Mouse (Mus musculus) G1E (cell line): ENCODE measurements around the gene Nlrp2. TPM values are rescaled to one million over a fixed set of nuclear protein-coding genes. Genes with fewer than 3 reads are reported as not detected.

Experiments used
- ATAC-seq: 2 replicates; pipeline ENCODE4 v1.8.0; 2016; ENCODE audit warnings: mild to moderate bottlenecking; ENCODE audit not compliant: insufficient number of reproducible peaks, poor library complexity, low FRiP score, severe bottlenecking; ENCODE audit errors: extremely low read depth
- DNase-seq: peaks from one replicate; pipeline ENCODE4 v3.0.0; 2012; ENCODE audit warnings: low spot score
- H3K27me3 ChIP-seq: 2 replicates; pipeline ENCODE4 v1.6.1; 2012; ENCODE audit warnings: mild to moderate bottlenecking, low read length, inconsistent platforms; ENCODE audit not compliant: insufficient read depth
- H3K36me3 ChIP-seq: replicated peaks from 2 replicates; pipeline ENCODE3; 2012; ENCODE audit warnings: mild to moderate bottlenecking, inconsistent platforms
- H3K4me1 ChIP-seq: 2 replicates; pipeline ENCODE4 v1.6.1; 2012; ENCODE audit warnings: low read depth, low read length, inconsistent platforms, mixed read lengths; ENCODE audit not compliant: insufficient read depth
- H3K4me3 ChIP-seq: 2 replicates; pipeline ENCODE4 v1.5.1; 2012; ENCODE audit warnings: low read depth, mild to moderate bottlenecking, inconsistent platforms, low read length, moderate library complexity, mixed read lengths
- H3K9me3 ChIP-seq: replicated peaks from 2 replicates; pipeline ENCODE4 v1.6.1; 2012; ENCODE audit warnings: inconsistent platforms
- CTCF ChIP-seq: IDR thresholded peaks from 2 replicates; pipeline ENCODE4 v1.5.1; 2012; ENCODE audit warnings: low read depth, low read length, inconsistent platforms, mixed read lengths
- GATA1 ChIP-seq: IDR thresholded peaks from 2 replicates; pipeline ENCODE4 v1.6.1; 2012; ENCODE audit warnings: borderline replicate concordance, low read length, inconsistent platforms, mixed read lengths
- GATA2 ChIP-seq: IDR thresholded peaks from 2 replicates; pipeline ENCODE4 v1.6.1; 2012; ENCODE audit warnings: low read depth, low read length, inconsistent platforms, borderline replicate concordance
- POLR2AphosphoS5 ChIP-seq: IDR thresholded peaks from 2 replicates; pipeline ENCODE4 v1.6.1; 2012; ENCODE audit warnings: low read depth, low read length, inconsistent platforms; ENCODE audit not compliant: insufficient replicate concordance
- TAL1 ChIP-seq: conservative IDR thresholded peaks from 2 replicates; pipeline ENCODE4 v1.6.1; 2012; ENCODE audit warnings: low read depth, low read length, inconsistent platforms, mixed read lengths
- polyA plus RNA-seq: library from polyadenylated mRNA; stranded (reverse); fragments of >175 nt; gene quantifications from 2 replicates; pipeline ENCODE4 v1.2.3, GENCODE M21; 2012
- total RNA-seq, 2 experiments: library from RNA; stranded (forward) in 1 of 2; stranded (reverse) in 1 of 2; fragments of 200-1000 nt in 1 of 2; fragments of >200 nt in 1 of 2; fragmentation: Nextera tagmentation in 1 of 2; gene quantifications; 2 replicates each; pipeline ENCODE4 v1.2.3; 2014 to 2017

Nlrp2 gene
- not detected in 2 replicates for total RNA-seq (2014; fragmentation: Nextera tagmentation)
- 0.05 TPM in 1 of 2 replicates, not detected in the other for total RNA-seq (2017)
- polyA plus RNA-seq = not detected in 2 replicates

DNA sequence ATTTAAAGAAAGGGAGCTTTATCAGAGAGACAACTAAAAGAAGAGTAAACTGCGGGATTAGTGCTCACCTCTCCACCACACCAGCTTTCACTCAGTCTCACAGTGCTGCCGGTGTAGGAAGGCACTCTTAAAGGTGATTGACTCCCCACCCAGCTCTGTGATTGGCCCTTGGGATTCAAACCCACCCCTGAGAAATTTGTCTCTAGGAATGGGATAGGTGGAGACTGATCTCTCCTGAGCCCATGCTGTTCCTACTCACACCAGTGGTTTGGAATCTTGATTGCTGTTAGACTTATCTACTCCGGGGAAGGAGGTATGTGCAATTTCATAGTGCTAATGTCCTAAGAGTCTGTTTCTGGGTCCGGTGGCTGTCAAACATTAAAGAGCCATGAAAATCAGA is at the start of gene Nlrp2:
TSS of gene Nlrp2 (minus strand) at position 101 of the 400 bp plus-strand sequence.
- H3K36me3 ChIP-seq = no peaks in the 10 kb centered on the region
- no peaks in the 10 kb centered on the region for H3K4me1 ChIP-seq
- no peaks in the 10 kb centered on the region for H3K9me3 ChIP-seq
- DNase-seq (no peak), ATAC-seq (no peak)
- TF ChIP-seq CTCF = no peak
- TF ChIP-seq TAL1 = no peak
- TF ChIP-seq GATA1 = no peak
- TF ChIP-seq POLR2AphosphoS5 = no peak
- TF ChIP-seq GATA2 = no peak
- no peak within 1 kb of the TSS for H3K4me3 ChIP-seq
- no peaks in the 10 kb centered on the region for H3K27me3 ChIP-seq

DNA sequence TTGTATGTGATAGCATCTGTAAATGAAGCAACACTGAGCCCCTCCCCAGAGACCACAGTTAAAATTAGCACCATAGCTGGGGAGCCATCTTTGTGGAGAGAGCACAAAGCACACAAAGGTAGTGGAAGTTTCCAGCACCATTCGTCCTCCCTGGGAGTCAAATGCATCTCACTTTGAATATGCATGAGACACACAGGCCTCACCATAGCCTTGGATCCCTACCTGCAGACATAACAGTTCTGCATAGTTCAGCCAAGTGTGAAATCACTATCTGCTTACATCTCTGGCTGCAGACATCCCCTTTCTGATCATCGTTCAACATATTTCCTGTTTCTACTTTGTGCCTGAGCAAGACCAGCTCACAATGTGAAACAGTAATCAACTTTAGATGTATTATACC is 15.9 kb upstream of the Nlrp2 start:
- H3K9me3 ChIP-seq = no peaks in the 10 kb centered on the region
- H3K36me3 ChIP-seq = no peaks in the 10 kb centered on the region
- H3K4me3 ChIP-seq = no peak overlapping the region
- peak; percentile 89 for ATAC-seq
- no peak for DNase-seq
- TF ChIP-seq TAL1 (no peak), GATA2 (no peak), CTCF (no peak), GATA1 (no peak), POLR2AphosphoS5 (no peak)
- H3K27me3 ChIP-seq = no peaks in the 10 kb centered on the region
- no peaks in the 10 kb centered on the region for H3K4me1 ChIP-seq

DNA sequence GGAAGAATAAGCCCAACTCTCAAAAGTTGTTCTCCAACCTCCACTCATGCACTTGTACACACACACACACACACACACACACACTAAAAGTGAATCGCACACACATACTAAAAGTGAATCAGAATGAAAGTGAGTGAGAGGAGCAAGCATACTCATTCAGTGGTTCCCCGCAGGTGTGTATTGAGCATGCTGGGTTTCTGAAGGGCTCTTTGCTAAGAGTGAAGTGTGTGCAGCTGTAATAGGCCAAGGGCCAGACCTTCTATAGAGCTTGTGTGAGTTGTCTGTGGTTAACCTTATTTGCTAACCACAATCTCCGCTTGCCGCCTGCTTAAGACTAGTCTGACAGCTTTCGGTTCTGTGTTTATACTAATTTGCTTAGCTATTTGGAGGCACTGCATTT is 12.8 kb upstream of the Nlrp2 start:
- Histone ChIP-seq H3K9me3 (no peaks in the 10 kb centered on the region), H3K36me3 (no peaks in the 10 kb centered on the region), H3K4me3 (no peak overlapping the region), H3K27me3 (no peaks in the 10 kb centered on the region), H3K4me1 (no peaks in the 10 kb centered on the region)
- TF ChIP-seq CTCF (no peak), GATA2 (no peak), TAL1 (no peak), GATA1 (no peak), POLR2AphosphoS5 (no peak)
- no peak for ATAC-seq
- no peak for DNase-seq

DNA sequence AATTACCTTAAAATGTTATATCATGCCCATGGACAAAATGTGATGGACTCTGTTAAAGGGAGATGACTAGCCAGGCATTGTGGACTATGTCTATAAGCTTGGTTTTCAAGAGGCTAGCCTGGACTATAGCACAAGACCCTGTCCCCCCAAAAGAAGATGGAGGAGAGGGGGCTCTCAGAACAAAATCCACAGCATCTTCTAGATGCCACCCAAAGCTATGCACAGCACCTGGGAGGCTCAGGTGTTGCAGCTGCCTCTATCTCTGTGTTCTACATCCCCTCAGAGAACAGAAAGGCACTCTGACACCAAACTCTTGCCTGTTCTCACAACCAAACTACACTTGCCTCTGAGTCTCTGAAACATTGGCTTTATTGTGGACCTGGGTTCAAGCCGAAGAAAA is 598 bp downstream of the Nlrp2 start, which contains the start of gene Gm5065:
TSS of gene Gm5065 (plus strand) at position 301 of the 400 bp plus-strand sequence.
- no peaks in the 10 kb centered on the region for H3K36me3 ChIP-seq
- no peaks in the 10 kb centered on the region for H3K9me3 ChIP-seq
- DNase-seq (no peak), ATAC-seq (no peak)
- no peak within 1 kb of the TSS for H3K4me3 ChIP-seq
- no peaks in the 10 kb centered on the region for H3K27me3 ChIP-seq
- no peaks in the 10 kb centered on the region for H3K4me1 ChIP-seq
- TF ChIP-seq GATA1 (no peak), CTCF (no peak), TAL1 (no peak), GATA2 (no peak), POLR2AphosphoS5 (no peak)

DNA sequence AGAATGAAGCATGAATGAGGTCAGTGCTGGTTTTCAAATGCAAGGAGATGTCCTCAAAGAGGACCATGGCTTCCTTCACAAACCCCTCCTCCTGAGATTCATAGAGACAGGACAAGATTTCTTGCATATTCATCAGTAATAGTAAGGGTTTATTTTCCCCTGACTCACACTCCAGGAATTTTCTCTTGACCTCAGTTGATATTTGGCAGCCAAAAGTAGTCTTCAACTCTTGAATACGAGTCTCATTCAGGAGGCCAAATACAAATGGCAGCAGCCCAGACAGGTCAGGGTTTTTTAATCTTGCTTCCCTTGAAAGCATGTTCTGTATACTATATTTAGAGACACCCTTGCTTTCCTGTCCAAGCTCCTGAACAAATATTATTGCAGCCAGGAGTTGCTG is 23.3 kb downstream of the Nlrp2 start:
- TF ChIP-seq GATA1 = no peak
- no peak for TF ChIP-seq POLR2AphosphoS5
- TF ChIP-seq CTCF = no peak
- TF ChIP-seq TAL1 = no peak
- TF ChIP-seq GATA2 = no peak
- no peak overlapping the region for H3K4me3 ChIP-seq
- H3K4me1 ChIP-seq = no peaks in the 10 kb centered on the region
- no peak for ATAC-seq
- DNase-seq = no peak
- no peaks in the 10 kb centered on the region for H3K36me3 ChIP-seq
- H3K27me3 ChIP-seq = no peaks in the 10 kb centered on the region
- no peaks in the 10 kb centered on the region for H3K9me3 ChIP-seq

DNA sequence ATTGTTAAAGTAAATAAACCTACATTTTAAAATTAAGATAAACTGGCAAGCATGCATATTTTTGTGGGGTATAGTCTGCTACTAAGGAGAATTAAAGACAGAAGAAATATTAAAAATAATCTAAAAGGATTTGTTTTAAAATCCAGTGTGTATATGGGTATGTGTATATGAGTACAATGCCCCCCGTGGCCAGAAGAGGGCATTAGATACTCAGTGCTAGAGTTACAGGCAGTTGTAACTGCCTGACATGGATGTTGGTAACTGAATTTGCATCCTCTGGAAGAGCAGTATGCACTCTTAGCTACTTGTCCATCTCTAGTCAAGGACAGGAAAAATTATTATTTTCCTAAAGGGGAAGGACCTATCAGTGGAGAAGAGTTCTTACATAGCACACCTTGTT is 62.6 kb downstream of the Nlrp2 start:
- Histone ChIP-seq H3K4me3 (no peak overlapping the region), H3K4me1 (no peaks in the 10 kb centered on the region), H3K9me3 (no peaks in the 10 kb centered on the region), H3K27me3 (no peaks in the 10 kb centered on the region), H3K36me3 (no peaks in the 10 kb centered on the region)
- ATAC-seq = no peak
- TF ChIP-seq POLR2AphosphoS5 = no peak
- no peak for TF ChIP-seq TAL1
- no peak for TF ChIP-seq GATA2
- no peak for TF ChIP-seq GATA1
- no peak for TF ChIP-seq CTCF
- no peak for DNase-seq

DNA sequence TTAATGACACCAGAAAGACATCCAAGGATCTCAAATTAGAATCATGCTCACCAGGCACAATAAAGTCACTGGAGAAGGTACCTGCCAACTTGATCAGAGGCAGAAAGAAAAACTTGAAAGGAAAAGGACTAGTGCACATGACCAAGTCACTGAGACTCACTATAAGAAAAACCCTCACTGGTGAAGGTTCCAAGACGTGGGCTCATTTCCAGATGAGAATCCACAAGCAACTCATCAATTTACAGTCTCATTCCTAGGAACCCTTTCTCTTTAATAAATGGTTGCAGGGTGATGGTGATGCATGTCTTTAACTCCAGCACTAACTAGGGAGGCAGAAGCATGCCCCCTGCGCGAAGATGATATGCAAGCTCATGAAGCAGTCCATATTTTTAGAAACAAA is 87.8 kb downstream of the Nlrp2 start:
- no peak for ATAC-seq
- H3K9me3 ChIP-seq = no peaks in the 10 kb centered on the region
- no peaks in the 10 kb centered on the region for H3K36me3 ChIP-seq
- TF ChIP-seq TAL1 = no peak
- no peak for TF ChIP-seq GATA2
- TF ChIP-seq CTCF = no peak
- no peak for TF ChIP-seq POLR2AphosphoS5
- no peak for TF ChIP-seq GATA1
- DNase-seq = no peak
- no peak overlapping the region for H3K4me3 ChIP-seq
- H3K4me1 ChIP-seq = no peaks in the 10 kb centered on the region
- H3K27me3 ChIP-seq = no peaks in the 10 kb centered on the region

Other genes starting within 250 kb of the Nlrp2 start
- not detected in 2 replicates for gene Rfpl4, start 234.1 kb downstream of the Nlrp2 start, total RNA-seq (2014; fragmentation: Nextera tagmentation)
- gene Rfpl4, start 234.1 kb downstream of the Nlrp2 start, total RNA-seq (2017) = not detected in 2 replicates
- gene Rfpl4, start 234.1 kb downstream of the Nlrp2 start, polyA plus RNA-seq = not detected in 2 replicates
- gene Rasl2-9, start 225.1 kb downstream of the Nlrp2 start, total RNA-seq (2014; fragmentation: Nextera tagmentation) = 1.0 and 4.0 TPM in 2 replicates
- gene Rasl2-9, start 225.1 kb downstream of the Nlrp2 start, total RNA-seq (2017) = 2.0 and 2.7 TPM in 2 replicates
- gene Rasl2-9, start 225.1 kb downstream of the Nlrp2 start, polyA plus RNA-seq = 0.42 and 0.48 TPM in 2 replicates
- gene Vmn1r55, start 201.4 kb downstream of the Nlrp2 start, total RNA-seq (2014; fragmentation: Nextera tagmentation) = 0.15 TPM in 1 of 2 replicates, not detected in the other
- 0.06 and 0.22 TPM in 2 replicates for gene Vmn1r55, start 201.4 kb downstream of the Nlrp2 start, total RNA-seq (2017)
- gene Vmn1r55, start 201.4 kb downstream of the Nlrp2 start, polyA plus RNA-seq = not detected in 2 replicates
- gene Vmn1r56, start 154.3 kb downstream of the Nlrp2 start, total RNA-seq (2014; fragmentation: Nextera tagmentation) = not detected in 2 replicates
- gene Vmn1r56, start 154.3 kb downstream of the Nlrp2 start, total RNA-seq (2017) = not detected in 2 replicates
- gene Vmn1r56, start 154.3 kb downstream of the Nlrp2 start, polyA plus RNA-seq = not detected in 2 replicates
- gene Vmn1r57, start 132.5 kb downstream of the Nlrp2 start, total RNA-seq (2014; fragmentation: Nextera tagmentation) = not detected in 2 replicates
- 0.05 TPM in 1 of 2 replicates, not detected in the other for gene Vmn1r57, start 132.5 kb downstream of the Nlrp2 start, total RNA-seq (2017)
- gene Vmn1r57, start 132.5 kb downstream of the Nlrp2 start, polyA plus RNA-seq = not detected in 2 replicates
- not detected in 2 replicates for gene Gm5065, start 498 bp downstream of the Nlrp2 start, total RNA-seq (2014; fragmentation: Nextera tagmentation)
- not detected in 2 replicates for gene Gm5065, start 498 bp downstream of the Nlrp2 start, total RNA-seq (2017)
- gene Gm5065, start 498 bp downstream of the Nlrp2 start, polyA plus RNA-seq = not detected in 2 replicates
- gene Vmn1r58, start 62.4 kb upstream of the Nlrp2 start, total RNA-seq (2014; fragmentation: Nextera tagmentation) = not detected in 2 replicates
- 0.06 and 0.11 TPM in 2 replicates for gene Vmn1r58, start 62.4 kb upstream of the Nlrp2 start, total RNA-seq (2017)
- gene Vmn1r58, start 62.4 kb upstream of the Nlrp2 start, polyA plus RNA-seq = not detected in 2 replicates
- not detected in 2 replicates for gene Vmn1r59, start 105.7 kb upstream of the Nlrp2 start, total RNA-seq (2014; fragmentation: Nextera tagmentation)
- 0.29 and 0.33 TPM in 2 replicates for gene Vmn1r59, start 105.7 kb upstream of the Nlrp2 start, total RNA-seq (2017)
- gene Vmn1r59, start 105.7 kb upstream of the Nlrp2 start, polyA plus RNA-seq = not detected in 2 replicates
- not detected in 2 replicates for gene Vmn2r28, start 142.9 kb upstream of the Nlrp2 start, total RNA-seq (2014; fragmentation: Nextera tagmentation)
- gene Vmn2r28, start 142.9 kb upstream of the Nlrp2 start, total RNA-seq (2017) = 0.06 and 0.16 TPM in 2 replicates
- gene Vmn2r28, start 142.9 kb upstream of the Nlrp2 start, polyA plus RNA-seq = not detected in 2 replicates
- not detected in 2 replicates for gene Vmn1r60, start 196.3 kb upstream of the Nlrp2 start, total RNA-seq (2014; fragmentation: Nextera tagmentation)
- gene Vmn1r60, start 196.3 kb upstream of the Nlrp2 start, total RNA-seq (2017) = 0.23 and 0.44 TPM in 2 replicates
- not detected in 2 replicates for gene Vmn1r60, start 196.3 kb upstream of the Nlrp2 start, polyA plus RNA-seq